Mouse (Mus musculus): ENCODE results near the gene Brd2.

The Brd2 gene

GRCm38 (mm10) chr17:34093199-34093874 lies 29.1 kb downstream of the Brd2 start:
- CTCF ChIA-PET: interaction anchor here (0.5 to 4.5 kb wide), 21 partner anchors 8 to 464 kb away, joined by 3 to 37 read pairs (median 4); no protein-coding TSS in a partner anchor
- POLR2A ChIA-PET: interaction anchor here (0.5 to 21.1 kb wide), 37 partner anchors 8 to 333 kb away, joined by 3 to 604 read pairs (median 4); partner anchors contain the start of genes H2-DMa (in 4 of the 4), Psmb9 (in 2 of the 4), Rps18 (in 2 of the 4) and Tap1 (in 2 of the 4)

GRCm38 (mm10) chr17:34092197-34092875 lies 30.1 kb downstream of the Brd2 start, which contains the start of gene H2-Oa:
Gene H2-Oa, plus strand, starts transcription at chr17:34092340.
- POLR2A ChIA-PET: interaction anchor here (0.9 to 21.1 kb wide), 13 partner anchors 11 to 332 kb away, joined by 3 to 604 read pairs (median 6); partner anchors contain the start of genes H2-DMa (in 3 of the 4), H2-Ke6 (in 1 of the 4), Psmb9 (in 1 of the 4) and Rab11b (in 1 of the 4)

GRCm38 (mm10) chr17:34090923-34091322 lies 31.5 kb downstream of the Brd2 start:
- ChIA-PET CTCF (interaction anchor here in 2 of 4 experiments (0.9 to 2.0 kb wide), 5 partner anchors 11 to 48 kb away, joined by 3 to 9 read pairs (median 4); no protein-coding TSS in a partner anchor), POLR2A (interaction anchor here in 2 of 4 experiments (8.4 to 21.1 kb wide), 2 partner anchors 21 to 25 kb away, joined by 199 to 604 read pairs; partner anchors contain the start of gene H2-DMa (in 2 of the 2))

More at GRCm38 (mm10) chr17:34092197-34092875, 30.1 kb downstream of the Brd2 start, which contains the start of gene H2-Oa:
- CTCF ChIA-PET: interaction anchor here in 3 of 4 experiments (0.5 to 4.5 kb wide), 9 partner anchors 9 to 348 kb away, joined by 3 to 37 read pairs (median 4); no protein-coding TSS in a partner anchor

DNA sequence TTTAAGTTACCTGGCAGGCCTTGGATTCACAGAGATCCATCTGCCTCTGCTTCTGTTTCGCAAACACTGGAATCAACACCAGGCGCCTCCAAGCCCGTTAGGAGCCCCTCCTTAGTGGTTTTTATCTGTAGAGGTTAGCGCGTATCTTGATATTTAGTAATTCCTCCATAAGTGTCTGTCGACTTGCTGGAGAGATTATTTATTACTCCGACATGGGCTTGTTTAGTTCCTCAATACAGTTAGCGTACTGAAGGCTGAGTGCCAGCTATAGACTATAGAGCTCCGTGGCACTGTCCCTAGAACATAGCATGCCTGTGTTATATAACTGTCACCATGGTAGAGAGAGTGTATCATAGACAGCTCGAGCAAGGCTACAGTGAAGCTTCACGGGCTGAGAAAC lies 34.3 kb downstream of the Brd2 start:
- POLR2A ChIA-PET: interaction anchor here (0.6 to 21.1 kb wide), 14 partner anchors 8 to 1033 kb away, joined by 3 to 604 read pairs (median 3); partner anchors contain the start of genes H2-DMa (in 2 of the 4), Col11a2 (in 1 of the 4) and Gpank1 (in 1 of the 4)

GRCm38 (mm10) chr17:34087386-34087785 lies 35.0 kb downstream of the Brd2 start:
- ChIA-PET CTCF (interaction anchor here in 3 of 4 experiments (0.5 to 1.5 kb wide), 6 partner anchors 14 to 637 kb away, joined by 3 to 4 read pairs (median 3); no protein-coding TSS in a partner anchor), POLR2A (interaction anchor here in 2 of 4 experiments (0.9 to 21.1 kb wide), 6 partner anchors 9 to 48 kb away, joined by 3 to 604 read pairs (median 7); partner anchors contain the start of gene H2-DMa (in 2 of the 2))

More for the DNA sequence above, 34.3 kb downstream of the Brd2 start:
- CTCF ChIA-PET: interaction anchor here (0.5 to 1.5 kb wide), 11 partner anchors 11 to 841 kb away, joined by 3 to 9 read pairs (median 4); no protein-coding TSS in a partner anchor

GRCm38 (mm10) chr17:34083104-34083503 lies 39.3 kb downstream of the Brd2 start:
- ChIA-PET POLR2A (interaction anchor here in 3 of 4 experiments (0.6 to 21.1 kb wide), 9 partner anchors 11 to 533 kb away, joined by 3 to 604 read pairs (median 5); partner anchors contain the start of genes H2-DMa (in 2 of the 3), Rxrb (in 1 of the 3) and Slc39a7 (in 1 of the 3)), CTCF (interaction anchor here in 3 of 4 experiments (0.6 to 2.1 kb wide), 6 partner anchors 10 to 52 kb away, joined by 3 to 7 read pairs (median 4); no protein-coding TSS in a partner anchor)

GRCm38 (mm10) chr17:34079621-34080020 lies 42.8 kb downstream of the Brd2 start:
- POLR2A ChIA-PET: interaction anchor here (0.5 to 21.1 kb wide), 21 partner anchors 8 to 870 kb away, joined by 3 to 604 read pairs (median 5); partner anchors contain the start of genes H2-DMa (in 3 of the 4), Col11a2 (in 1 of the 4), H2-Oa (in 1 of the 4) and Rps18 (in 1 of the 4)
- CTCF ChIA-PET: interaction anchor here (0.7 to 5.3 kb wide), 14 partner anchors 16 to 565 kb away, joined by 3 to 58 read pairs (median 4); partner anchors contain the start of gene Fkbpl (in 1 of the 4)

DNA sequence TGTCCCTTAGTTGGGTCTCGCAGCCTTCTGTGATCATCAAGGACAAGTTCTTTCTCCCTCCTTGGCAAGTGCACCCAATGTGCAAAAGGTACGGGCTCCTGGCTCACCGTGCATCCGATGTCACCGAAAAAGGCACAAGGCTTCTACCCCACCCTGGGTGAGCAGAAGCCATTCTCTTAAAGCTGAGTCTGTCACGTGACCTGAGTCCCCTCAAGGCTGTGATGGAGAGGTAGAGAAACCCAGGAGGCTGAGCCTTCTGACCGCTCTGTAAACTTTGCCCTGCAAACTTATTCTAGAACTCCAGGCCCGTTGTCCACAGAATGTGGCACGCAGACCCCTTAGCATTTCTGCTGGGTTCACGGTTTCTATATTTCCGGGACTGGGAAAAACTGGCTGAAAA lies 43.4 kb downstream of the Brd2 start:
- ChIA-PET CTCF (interaction anchor here (0.7 to 5.3 kb wide), 15 partner anchors 17 to 332 kb away, joined by 3 to 58 read pairs (median 5); no protein-coding TSS in a partner anchor), POLR2A (interaction anchor here in 3 of 4 experiments (0.6 to 21.1 kb wide), 20 partner anchors 9 to 157 kb away, joined by 3 to 604 read pairs (median 5); partner anchors contain the start of genes H2-DMa (in 3 of the 3), Rps18 (in 2 of the 3), Vps52 (in 2 of the 3) and Col11a2 (in 1 of the 3))

DNA sequence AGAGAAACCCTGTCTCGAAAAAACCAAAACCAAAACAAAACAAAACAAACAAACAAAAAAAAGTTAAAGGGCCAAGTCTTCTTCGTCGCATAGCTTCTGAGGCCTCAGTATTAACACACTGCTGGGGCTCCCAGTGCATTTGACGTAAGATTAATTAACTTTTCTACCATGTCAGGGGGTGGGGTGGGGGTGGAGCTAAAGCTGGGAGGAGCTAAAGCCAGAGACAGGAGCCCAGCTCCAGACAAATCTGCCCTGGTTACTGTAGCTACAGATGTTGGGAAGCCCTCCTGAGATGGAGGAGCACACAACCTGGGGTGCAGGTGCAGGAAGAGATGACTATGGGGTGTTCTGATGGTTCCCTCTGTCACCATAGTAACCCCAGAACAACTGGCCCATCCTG lies 44.3 kb downstream of the Brd2 start:
- CTCF ChIA-PET: interaction anchor here (0.6 to 5.3 kb wide), 50 partner anchors 8 to 1904 kb away, joined by 3 to 58 read pairs (median 4); partner anchors contain the start of genes Tap1 (in 2 of the 4), H2-Oa (in 1 of the 4) and Psmb9 (in 1 of the 4)
- POLR2A ChIA-PET: interaction anchor here (0.6 to 21.1 kb wide), 26 partner anchors 10 to 331 kb away, joined by 3 to 604 read pairs (median 4); partner anchors contain the start of genes H2-DMa (in 4 of the 4), Rps18 (in 2 of the 4), Rxrb (in 2 of the 4) and Slc39a7 (in 2 of the 4)

DNA sequence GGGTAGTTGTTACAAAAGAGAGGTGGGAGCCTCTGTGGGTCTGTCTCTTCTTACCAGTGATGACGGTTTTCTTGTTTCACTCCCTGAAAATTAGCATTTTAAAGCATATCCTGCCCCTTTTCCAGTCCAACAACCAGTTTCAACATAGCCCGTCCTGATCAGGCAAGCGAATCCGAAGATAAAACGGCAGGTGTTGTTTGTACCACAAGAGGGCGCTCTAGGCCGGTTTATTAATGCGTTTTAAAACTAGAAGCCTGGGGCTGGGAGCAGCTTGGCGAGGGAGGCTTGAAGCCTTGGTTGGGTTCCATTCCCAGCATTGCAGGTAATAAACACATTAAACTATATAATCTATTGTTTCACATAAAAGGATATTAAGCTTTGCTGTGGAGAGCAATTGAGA lies 44.9 kb downstream of the Brd2 start:
- ChIA-PET POLR2A (interaction anchor here (0.6 to 21.1 kb wide), 24 partner anchors 10 to 526 kb away, joined by 3 to 604 read pairs (median 4); partner anchors contain the start of genes H2-DMa (in 4 of the 4), Rps18 (in 2 of the 4), Vps52 (in 2 of the 4) and H2-Oa (in 1 of the 4)), CTCF (interaction anchor here (0.6 to 5.3 kb wide), 49 partner anchors 8 to 476 kb away, joined by 3 to 58 read pairs (median 4); partner anchors contain the start of genes Tap1 (in 2 of the 4), H2-Oa (in 1 of the 4) and Psmb9 (in 1 of the 4))

DNA sequence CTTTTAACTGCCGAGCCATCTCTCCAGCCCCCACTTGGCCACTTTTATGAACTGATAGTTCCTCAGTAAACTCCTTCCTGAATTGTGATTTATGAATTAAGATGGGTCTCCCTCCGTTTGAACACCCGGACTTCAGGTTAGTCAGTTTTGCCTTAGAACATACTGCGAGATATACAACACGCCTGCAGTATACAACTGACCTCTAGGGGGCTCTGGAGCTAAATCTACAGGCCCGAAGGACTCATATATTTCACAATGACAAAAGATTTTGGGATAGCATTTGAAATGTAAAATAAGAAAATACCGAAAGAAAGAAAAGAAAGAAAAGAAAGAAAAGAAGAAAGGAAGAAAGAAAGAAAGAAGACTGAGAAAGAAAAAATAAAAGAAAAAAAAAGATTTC lies 47.2 kb downstream of the Brd2 start:
- POLR2A ChIA-PET: interaction anchor here (0.5 to 1.9 kb wide), 15 partner anchors 9 to 131 kb away, joined by 3 to 7 read pairs (median 4); partner anchors contain the start of genes H2-DMa (in 1 of the 4), H2-DMb2 (in 1 of the 4), Rxrb (in 1 of the 4) and Slc39a7 (in 1 of the 4)
- CTCF ChIA-PET: interaction anchor here (0.5 to 5.3 kb wide), 48 partner anchors 9 to 1297 kb away, joined by 3 to 58 read pairs (median 4); partner anchors contain the start of genes H2-Oa (in 1 of the 4), Rxrb (in 1 of the 4) and Slc39a7 (in 1 of the 4)

- ChIA-PET POLR2A (interaction anchor here in 3 of 4 experiments (0.8 to 2.3 kb wide), 5 partner anchors 15 to 48 kb away, joined by 3 to 11 read pairs (median 3); partner anchors contain the start of genes H2-DMa (in 3 of the 3) and H2-Oa (in 1 of the 3)), CTCF (interaction anchor here in 3 of 4 experiments (0.5 to 1.2 kb wide), 3 partner anchors 10 to 33 kb away, joined by 3 read pairs; partner anchors contain the start of gene Col11a2 (in 1 of the 3))
Observed at GRCm38 (mm10) chr17:34072091-34072490, 50.3 kb downstream of the Brd2 start.

- ChIA-PET CTCF (interaction anchor here in 1 of 4 experiments (1.5 kb wide), 1 partner anchor 66 kb away, joined by 6 read pairs; no protein-coding TSS in a partner anchor), POLR2A (no interaction called here)
Observed at GRCm38 (mm10) chr17:34068864-34069263, 53.6 kb downstream of the Brd2 start.
